Mouse (Mus musculus): Measurements from ENCODE around the gene Ap3b2.

Ap3b2 gene

GRCm38 (mm10) chr7:81476833-81477232 is 16.9 kb downstream of the Ap3b2 start:
- in situ Hi-C loops (cut with MseI, MboI), result no loop called here

- in situ Hi-C loops (cut with MseI, MboI), result no loop called here
Measured at GRCm38 (mm10) chr7:81475221-81475620, 18.5 kb downstream of the Ap3b2 start.

GRCm38 (mm10) chr7:81464906-81465450 is 28.7 kb downstream of the Ap3b2 start:
- in situ Hi-C loops (cut with MseI, MboI), result no loop called here

GRCm38 (mm10) chr7:81464116-81464515 is 29.6 kb downstream of the Ap3b2 start:
- in situ Hi-C loops (cut with MseI, MboI), result no loop called here

- in situ Hi-C loops (cut with MseI, MboI), result no loop called here
Measured at GRCm38 (mm10) chr7:81462815-81463214, 30.9 kb downstream of the Ap3b2 start.

GRCm38 (mm10) chr7:81455155-81455651 is 38.5 kb downstream of the Ap3b2 start, which contains the start of gene Cpeb1:
Cpeb1 (minus strand) TSS chr7:81455465.
- in situ Hi-C loops (cut with MseI, MboI), result no loop called here

GRCm38 (mm10) chr7:81454331-81455039 is 39.2 kb downstream of the Ap3b2 start:
- in situ Hi-C loops (cut with MseI, MboI), result no loop called here

- in situ Hi-C loops (cut with MseI, MboI), result no loop called here
Measured at GRCm38 (mm10) chr7:81453443-81454274, 40.1 kb downstream of the Ap3b2 start.

- in situ Hi-C loops (cut with MseI, MboI), result no loop called here
Measured at GRCm38 (mm10) chr7:81452971-81453441, 40.7 kb downstream of the Ap3b2 start.
